ENCODE assay signal across 9 mouse cellular contexts in genomic region chr2:170731632-170732561, GRCm38 (mm10). TPM values are rescaled to one million over a fixed set of nuclear protein-coding genes. Genes with fewer than 3 reads are reported as not detected.
DNase-seq lines count a peak whose midpoint lies in the region; ATAC-seq and TF ChIP-seq lines count a peak whose summit lies in the region.
"Had no signal": no experiment of that assay in that cellular context is flagged by ENCODE, and none has a peak within 500 bp of the region (broad histone marks: within the 10 kb centered on the region; RNA-seq: fewer than 3 reads in every experiment).

Gene Dok5, plus strand, starts transcription at chr2:170731807.

- no peaks in the 10 kb centered on the region for H3K36me3 ChIP-seq in kidney, adult 2 months (ENCODE audit: control insufficient read depth, insufficient read depth, low read length)
- H3K36me3 ChIP-seq in midbrain, embryonic 11.5 days (ENCODE audit: control insufficient read depth, insufficient read depth, low read length), result no peaks in the 10 kb centered on the region
- H3K36me3 ChIP-seq in stomach, embryonic 15.5 days, result no peaks in the 10 kb centered on the region

- no peak for TF ChIP-seq CTCF in kidney, adult 2 months (conservative IDR thresholded peaks at IDR 0.05; ENCODE audit: insufficient read depth, insufficient read length, low read depth, low read length)

- no peak for TF ChIP-seq POLR2A in kidney, adult 2 months (IDR thresholded peaks at IDR 0.05; ENCODE audit: low read depth, low read length)

- H3K4me3 ChIP-seq in kidney, adult 2 months (ENCODE audit: insufficient read depth, low read depth, low read length), result peak within 1 kb of the TSS; percentile 31
- peak within 1 kb of the TSS; percentile 41 for H3K4me3 ChIP-seq in midbrain, embryonic 11.5 days (ENCODE audit: low read depth, low read length)
- H3K4me3 ChIP-seq in stomach, embryonic 15.5 days (replicated peaks), result peak within 1 kb of the TSS; percentile 49

- H3K9ac ChIP-seq in midbrain, embryonic 11.5 days (ENCODE audit: low read length), result peak within 1 kb of the TSS; percentile 68
- peak within 1 kb of the TSS; percentile 12; the same call in 1 of the 2 replicates for H3K9ac ChIP-seq in stomach, embryonic 15.5 days

- H3K4me2 ChIP-seq in midbrain, embryonic 11.5 days, result peak within 1 kb of the TSS; percentile 62
- peak within 1 kb of the TSS; percentile 87 for H3K4me2 ChIP-seq in stomach, embryonic 15.5 days

- peak; percentile 85 for ATAC-seq in midbrain, embryonic 11.5 days (ENCODE audit: low FRiP score)
- ATAC-seq in stomach, embryonic 15.5 days (ENCODE audit: insufficient read depth, low FRiP score, low read depth), result peak; percentile 73
- no peak for ATAC-seq in monocyte, adult 5-6 weeks (replicated peaks; ENCODE audit: insufficient number of reproducible peaks, low FRiP score, low TSS enrichment, poor library complexity, severe bottlenecking)
- ATAC-seq: Patski had no signal

- no peaks in the 10 kb centered on the region for H3K9me3 ChIP-seq in midbrain, embryonic 11.5 days (ENCODE audit: control insufficient read depth, low read length)
- no peaks in the 10 kb centered on the region for H3K9me3 ChIP-seq in stomach, embryonic 15.5 days

- no peaks in the 10 kb centered on the region for H3K4me1 ChIP-seq in kidney, adult 2 months (ENCODE audit: control insufficient read depth, insufficient read depth, low read length)
- H3K4me1 ChIP-seq in midbrain, embryonic 11.5 days (ENCODE audit: control insufficient read depth, insufficient read depth, low read length), result no peaks in the 10 kb centered on the region; the same call in 1 of the 2 replicates
- H3K4me1 ChIP-seq in stomach, embryonic 15.5 days, result peaks cover 5% of the 10 kb centered on the region; the same call in 1 of the 2 replicates

- WGBS in kidney, adult 2 months, result 4% methylated on average over 53 of the region's 53 CpGs
- WGBS in midbrain, embryonic 11.5 days, result 2% methylated on average over 53 of the region's 53 CpGs
- 3% methylated on average over 47 of the region's 53 CpGs for WGBS in stomach, embryonic 15.5 days

- no peak within 1 kb of the TSS for H3K27ac ChIP-seq in kidney, adult 2 months (ENCODE audit: insufficient read depth, low read depth, low read length)
- peak within 1 kb of the TSS; percentile 27 for H3K27ac ChIP-seq in midbrain, embryonic 11.5 days (ENCODE audit: low read depth, low read length)
- no peak within 1 kb of the TSS for H3K27ac ChIP-seq in stomach, embryonic 15.5 days

- peak; percentile 76 for DNase-seq in adrenal gland, postnatal 10 days
- DNase-seq in embryo, embryonic 9.5 days (ENCODE audit: extremely low spot score), result peak; percentile 71
- peak; percentile 97 for DNase-seq in heart, adult 11 months
- DNase-seq in kidney, adult 2 months, result peak; percentile 44
- peak; percentile 91 to 93 for DNase-seq in left cerebral cortex, postnatal 36 days (ENCODE audit: low spot score in 2 of 2)
- DNase-seq in midbrain, embryonic 11.5 days (ENCODE audit: low spot score, missing footprints), result peak; percentile 94

- intact Hi-C loops in left cerebral cortex, postnatal 36 days (cut with DNase I), result loop anchor here (2.0 to 10.0 kb wide), 3 partner anchors 35 to 217 kb away; no protein-coding TSS in a partner anchor

- H3K27me3 ChIP-seq in kidney, adult 2 months (replicated peaks; ENCODE audit: control insufficient read depth, insufficient read depth, low read length), result no peaks in the 10 kb centered on the region
- peaks cover 10% of the 10 kb centered on the region for H3K27me3 ChIP-seq in midbrain, embryonic 11.5 days (ENCODE audit: control insufficient read depth, insufficient read depth, low read length)
- peaks cover 15% of the 10 kb centered on the region for H3K27me3 ChIP-seq in stomach, embryonic 15.5 days (replicated peaks)
- H3K27me3 ChIP-seq: Patski had no signal

RNA-seq across cellular contexts. Expression of gene Dok5, which starts in this region (rescaled TPM):
- 1 to 10 TPM; 1.1 to 2.5 TPM for total RNA-seq in adrenal gland, postnatal 10 days (2021)
- polyA plus RNA-seq in kidney, adult 2 months (2012; rRNA removed), result 0.10 and 0.16 TPM in 2 replicates
- total RNA-seq in left cerebral cortex, postnatal 36 days (2021), result 10 to 100 TPM; 29.6 to 31.4 TPM
- polyA plus RNA-seq in midbrain, embryonic 11.5 days (2014; fragmentation: Nextera tagmentation; extraction: Ambion mirVana), result 19.5 and 21.2 TPM in 2 replicates
- polyA plus RNA-seq in stomach, embryonic 15.5 days (2015; fragmentation: Nextera tagmentation; extraction: Ambion mirVana), result 2.9 and 3.4 TPM in 2 replicates
- total RNA-seq in monocyte, adult 5-6 weeks (2017), result not detected in 3 replicates
- polyA plus RNA-seq: Patski had no signal

Comparison
In these comparisons a context has a peak if more than half of its experiments do, and no peak if none do; other contexts are left out.
1. RNA of gene Dok5 (total RNA-seq): 29.6 to 31.4 TPM in left cerebral cortex, postnatal 36 days; 1.1 to 2.5 TPM in adrenal gland, postnatal 10 days and not detected in monocyte, adult 5-6 weeks; every median in the first group is over 4 times any median in the second.
2. Peak in DNase-seq and H3K4me3 ChIP-seq in kidney, adult 2 months; RNA of the gene not detected or under 1 TPM.
3. DNase-seq: peak in every context shown above with its lines; median percentile 97 in heart, adult 11 months; 94 in midbrain, embryonic 11.5 days; 92 in left cerebral cortex, postnatal 36 days; 76 in adrenal gland, postnatal 10 days; 71 in embryo, embryonic 9.5 days; 44 in kidney, adult 2 months.
4. Peak in every context shown above with its lines, with median percentiles within 50 percentile points of each other: H3K4me3 ChIP-seq.